Mouse (Mus musculus): ENCODE results near the gene Pmpca.

- no peak for TF ChIP-seq POLR2A (IDR thresholded peaks at IDR 0.05; ENCODE audit: borderline replicate concordance, extremely low read depth, low read depth, low read length)
- no peak for TF ChIP-seq CTCF (IDR thresholded peaks at IDR 0.05; ENCODE audit: insufficient read depth, low read length)
Measured at GRCm38 (mm10) chr2:26388682-26389153, 421 bp upstream of the Pmpca start.

Data from lung, adult 2 months (tissue).